Mouse (Mus musculus) lung, postnatal 0 days (tissue): ENCODE data around the gene Slc4a8.

Experiments
- CTCF ChIP-seq: IDR thresholded peaks from 2 replicates; pipeline ENCODE4 v1.5.1; 2016; ENCODE audit warnings: antibody characterized with exemption, mild to moderate bottlenecking
- EP300 ChIP-seq: IDR thresholded peaks from 2 replicates; pipeline ENCODE4 v1.6.1; 2016; ENCODE audit warnings: antibody characterized with exemption, mild to moderate bottlenecking, control low read depth

- TF ChIP-seq CTCF (no peak), EP300 (no peak)
These were observed 40.1 kb upstream of the Slc4a8 start for GRCm38 (mm10) chr15:100721445-100721844.
